Mouse (Mus musculus) stomach, embryonic 15.5 days (tissue): Measurements from ENCODE around the gene Minpp1. TPM values are rescaled to one million over a fixed set of nuclear protein-coding genes. Genes with fewer than 3 reads are reported as not detected.
A peak's percentile ranks its signal among the peaks of the same experiment; 100 is the strongest.

Experiments used
- ATAC-seq: fragments of 200-750 bp; cut with Nextera tagmentation; 2 replicates; pipeline ENCODE4 v1.8.0; 2017; ENCODE audit warnings: low read depth, moderate number of reproducible peaks, moderate TSS enrichment; ENCODE audit not compliant: insufficient read depth, low FRiP score
- H3K27ac ChIP-seq: fragments of 300-500 bp; sonication (generic); 2 replicates; pipeline ENCODE4 v1.5.1; 2015; ENCODE audit warnings: mild to moderate bottlenecking, inconsistent platforms
- H3K27me3 ChIP-seq: fragments of 300-500 bp; sonication (generic); replicated peaks from 2 replicates; pipeline ENCODE4 v1.6.1; 2015; ENCODE audit warnings: inconsistent platforms
- H3K36me3 ChIP-seq: fragments of 300-500 bp; sonication (generic); 2 replicates; pipeline ENCODE4 v1.6.1; 2015; ENCODE audit warnings: inconsistent platforms
- H3K4me1 ChIP-seq: fragments of 300-500 bp; sonication (generic); 2 replicates; pipeline ENCODE4 v1.6.1; 2015; ENCODE audit warnings: inconsistent platforms
- H3K4me2 ChIP-seq: fragments of 300-500 bp; sonication (generic); 2 replicates; pipeline ENCODE4 v1.6.1; 2015; ENCODE audit warnings: mild to moderate bottlenecking, inconsistent platforms
- H3K4me3 ChIP-seq: fragments of 300-500 bp; sonication (generic); replicated peaks from 2 replicates; pipeline ENCODE4 v1.5.1; 2015; ENCODE audit warnings: inconsistent platforms
- H3K9ac ChIP-seq: fragments of 300-500 bp; sonication (generic); 2 replicates; pipeline ENCODE4 v1.6.1; 2015; ENCODE audit warnings: inconsistent platforms
- H3K9me3 ChIP-seq: fragments of 300-500 bp; sonication (generic); 2 replicates; pipeline ENCODE4 v1.6.1; 2016; ENCODE audit warnings: inconsistent platforms
- WGBS: fragments of 180-500 bp; shearing (Covaris S2); methylation state at CpG from one replicate; pipeline ENCODE4 v1.1.7; 2015; 5-methylcytosine and 5-hydroxymethylcytosine counted together
- polyA plus RNA-seq: library from polyadenylated mRNA; unstranded; fragments of >200 nt; fragmentation: Nextera tagmentation; extraction: Ambion mirVana; gene quantifications from 2 replicates; pipeline ENCODE4 v1.2.1, GENCODE M21; 2015

Minpp1 gene
- polyA plus RNA-seq, 1 experiment from 2014 or later: 58.8 TPM

DNA sequence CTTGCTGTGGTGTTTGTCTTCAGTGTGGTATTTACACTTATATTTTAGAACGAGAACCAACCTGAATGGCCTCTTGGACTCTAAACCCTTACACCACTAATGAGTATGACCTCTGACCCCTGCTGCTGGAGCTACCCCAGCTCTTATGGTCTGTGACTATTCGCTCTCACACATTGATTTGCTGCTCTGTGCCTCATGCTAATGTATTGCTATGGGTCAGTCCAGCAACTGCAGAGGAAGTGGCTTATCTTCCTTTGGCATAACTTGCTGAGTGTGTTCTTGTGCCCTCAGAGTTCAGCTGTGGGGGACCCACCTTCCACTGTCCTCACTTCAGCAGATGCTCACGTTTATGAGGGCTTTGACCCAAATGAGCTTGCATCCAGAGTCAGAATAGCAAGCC, 24.7 kb downstream of the Minpp1 start:
- Histone ChIP-seq H3K4me3 (no peak overlapping the region), H3K4me2 (no peak overlapping the region), H3K27ac (peak overlapping the region; percentile 40; the same call in 1 of the 2 replicates), H3K27me3 (no peaks in the 10 kb centered on the region), H3K9me3 (no peaks in the 10 kb centered on the region), H3K36me3 (0 out of 2 replicates have a peak, but pooled peaks cover 26% of the 10 kb centered on the region), H3K9ac (no peak overlapping the region), H3K4me1 (no peaks in the 10 kb centered on the region)
- 60% methylated on average over 3 of the region's 3 CpGs for WGBS
- ATAC-seq: peak; percentile 54; the same call in 1 of the 2 replicates

DNA sequence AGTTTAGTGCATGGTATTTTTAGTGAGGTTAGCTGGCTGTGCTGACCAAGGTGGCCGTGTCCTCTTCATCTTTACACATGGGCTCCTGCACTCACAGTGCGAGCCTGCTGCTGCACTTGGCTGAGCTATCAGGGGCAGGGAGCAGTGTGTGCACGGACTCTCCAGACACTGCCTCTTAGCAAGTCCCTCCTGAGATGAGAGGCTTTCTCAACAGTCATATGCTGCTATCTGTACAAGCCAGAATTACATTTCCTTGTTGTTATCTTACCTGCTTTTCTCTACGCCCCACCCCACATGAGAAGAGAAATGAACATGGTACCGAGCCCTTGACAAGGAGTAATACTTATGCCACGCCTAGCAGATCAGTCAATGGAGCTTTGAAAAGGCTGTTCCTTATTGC, 25.4 kb downstream of the Minpp1 start:
- Histone ChIP-seq H3K9ac (no peak overlapping the region), H3K4me2 (no peak overlapping the region), H3K4me3 (no peak overlapping the region), H3K4me1 (no peaks in the 10 kb centered on the region), H3K27ac (peak overlapping the region; percentile 40; the same call in 1 of the 2 replicates), H3K9me3 (no peaks in the 10 kb centered on the region), H3K36me3 (0 out of 2 replicates have a peak, but pooled peaks cover 28% of the 10 kb centered on the region), H3K27me3 (no peaks in the 10 kb centered on the region)
- whole genome bisulfite sequencing: 79% methylated on average over 6 of the region's 6 CpGs
- ATAC-seq: peak; percentile 93

DNA sequence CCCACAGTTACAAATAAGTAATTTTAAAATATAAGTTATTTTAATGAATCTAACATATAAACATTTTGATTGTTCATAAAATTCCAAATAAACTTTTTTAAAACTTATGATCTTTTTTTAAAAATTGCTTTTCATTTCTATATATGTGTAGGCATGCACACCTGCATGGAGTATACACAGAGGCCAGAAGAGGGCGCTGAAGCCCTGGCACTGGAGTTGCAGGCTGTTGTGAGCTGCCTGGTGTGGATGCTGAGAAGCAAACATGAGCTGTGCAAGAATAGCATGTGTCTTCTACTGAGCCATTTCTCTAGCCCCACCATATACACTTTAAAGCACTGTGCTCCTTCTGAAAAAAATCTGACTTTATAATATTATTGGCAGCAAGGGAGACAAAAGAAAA, 26.9 kb downstream of the Minpp1 start:
- Histone ChIP-seq H3K9ac (no peak overlapping the region), H3K4me2 (no peak overlapping the region), H3K36me3 (peaks cover 34% of the 10 kb centered on the region), H3K9me3 (no peaks in the 10 kb centered on the region), H3K4me1 (no peaks in the 10 kb centered on the region), H3K4me3 (no peak overlapping the region), H3K27ac (no peak overlapping the region), H3K27me3 (no peaks in the 10 kb centered on the region)
- whole genome bisulfite sequencing: 39% methylated on average over 1 of the region's 1 CpGs
- no peak for ATAC-seq

DNA sequence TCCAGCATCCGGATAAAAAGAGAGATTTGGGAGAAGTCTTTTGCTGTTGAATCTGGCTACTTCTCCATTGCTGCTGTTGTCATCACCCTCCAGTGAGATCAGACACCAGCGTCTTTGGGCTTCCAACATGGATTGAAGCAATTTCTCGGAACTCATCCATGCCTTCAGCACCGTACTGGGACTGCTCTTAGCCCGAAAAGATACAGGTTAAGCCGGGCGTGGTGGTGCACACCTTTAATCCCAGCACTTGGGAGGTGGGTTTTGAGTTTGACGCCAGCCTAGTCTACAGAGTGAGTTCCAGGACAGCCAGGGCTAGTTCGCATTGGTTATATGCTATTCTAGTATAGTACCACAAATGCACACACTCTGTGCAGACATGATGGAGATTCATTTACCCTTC, 31.0 kb downstream of the Minpp1 start:
- no peak overlapping the region for H3K4me2 ChIP-seq
- H3K4me1 ChIP-seq: no peaks in the 10 kb centered on the region
- H3K27ac ChIP-seq: no peak overlapping the region
- no peaks in the 10 kb centered on the region for H3K27me3 ChIP-seq
- H3K9me3 ChIP-seq: no peaks in the 10 kb centered on the region
- no peak overlapping the region for H3K4me3 ChIP-seq
- no peak overlapping the region for H3K9ac ChIP-seq
- H3K36me3 ChIP-seq: peaks cover 28% of the 10 kb centered on the region
- ATAC-seq: no peak
- 96% methylated on average over 9 of the region's 9 CpGs for WGBS

DNA sequence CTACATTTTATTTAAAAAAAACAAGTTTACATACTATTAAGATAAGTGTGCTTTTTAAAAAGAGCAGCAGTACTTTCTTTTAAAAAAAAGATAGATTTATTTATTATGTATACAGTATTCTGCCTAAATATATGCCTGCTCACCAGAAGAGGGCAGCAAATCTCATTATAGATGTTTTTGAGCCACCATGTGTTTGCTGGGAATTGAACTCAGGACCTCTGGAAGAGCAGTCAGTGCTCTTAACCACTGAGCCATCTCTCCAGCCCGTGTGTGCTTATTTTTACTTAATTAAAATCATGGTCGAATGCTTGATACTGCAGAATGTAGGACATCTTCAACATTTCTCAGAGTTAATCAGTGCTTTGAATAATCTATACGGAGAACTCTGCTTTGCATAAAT, 35.9 kb downstream of the Minpp1 start:
- Histone ChIP-seq H3K27me3 (no peaks in the 10 kb centered on the region), H3K4me1 (no peaks in the 10 kb centered on the region), H3K36me3 (peaks cover 9% of the 10 kb centered on the region), H3K4me2 (no peak overlapping the region), H3K27ac (no peak overlapping the region), H3K4me3 (no peak overlapping the region), H3K9me3 (no peaks in the 10 kb centered on the region), H3K9ac (no peak overlapping the region)
- ATAC-seq: no peak
- WGBS: 82% methylated on average over 3 of the region's 3 CpGs

DNA sequence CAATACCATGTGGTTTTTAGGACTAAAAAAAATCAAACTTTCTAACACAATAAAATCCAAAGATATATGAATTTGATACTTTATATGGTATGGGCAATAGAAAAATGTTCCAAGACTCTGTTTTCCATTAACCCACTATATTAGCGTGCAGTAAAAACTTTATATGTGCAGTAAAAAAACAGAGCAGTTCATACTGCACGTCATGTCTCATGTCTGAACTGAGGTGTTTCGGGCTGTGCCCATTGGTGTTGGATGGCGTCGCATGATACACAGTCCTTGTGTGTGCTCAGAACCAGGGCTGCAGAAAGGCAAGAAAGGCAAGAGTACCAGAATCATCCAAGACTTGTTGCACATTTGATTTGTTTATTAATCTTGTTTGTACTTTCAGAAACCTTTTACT, 36.7 kb downstream of the Minpp1 start:
- WGBS: 97% methylated on average over 5 of the region's 5 CpGs
- ATAC-seq: no peak
- Histone ChIP-seq H3K4me3 (no peak overlapping the region), H3K4me1 (no peaks in the 10 kb centered on the region), H3K36me3 (0 out of 2 replicates have a peak, but pooled peaks cover 3% of the 10 kb centered on the region), H3K27ac (no peak overlapping the region), H3K27me3 (no peaks in the 10 kb centered on the region), H3K9me3 (no peaks in the 10 kb centered on the region), H3K4me2 (no peak overlapping the region), H3K9ac (no peak overlapping the region)

DNA sequence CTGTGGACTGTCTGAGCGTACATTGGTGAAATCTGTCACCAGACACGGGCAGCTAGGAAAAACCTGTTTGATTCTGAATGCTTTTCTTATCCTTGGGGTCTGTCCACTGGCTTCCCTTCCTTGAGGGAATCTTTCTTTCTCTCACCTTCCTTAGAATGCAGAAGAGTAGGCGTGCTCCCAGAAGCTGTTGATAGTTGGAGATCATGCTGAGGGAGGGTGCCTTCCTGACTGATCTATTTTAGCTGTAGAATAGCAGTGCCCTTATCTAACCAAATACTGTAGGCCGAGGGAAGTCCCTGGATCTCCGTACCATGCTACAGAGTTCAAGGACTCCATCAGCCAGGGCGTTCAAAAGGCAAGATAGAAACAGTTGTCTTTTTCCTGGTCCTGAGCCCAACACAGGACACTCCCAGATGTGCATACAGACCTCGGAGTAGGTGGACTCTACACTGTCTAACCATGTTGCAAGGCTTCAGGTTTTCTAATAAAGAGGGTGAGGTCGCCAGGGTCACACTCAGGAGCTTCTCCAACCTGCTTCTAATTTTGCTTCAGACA, 37.3 kb downstream of the Minpp1 start:
- H3K9me3 ChIP-seq: no peaks in the 10 kb centered on the region
- no peaks in the 10 kb centered on the region for H3K36me3 ChIP-seq
- no peaks in the 10 kb centered on the region for H3K4me1 ChIP-seq
- H3K4me3 ChIP-seq: no peak overlapping the region
- no peak overlapping the region for H3K4me2 ChIP-seq
- no peak overlapping the region for H3K27ac ChIP-seq
- 77% methylated on average over 8 of the region's 8 CpGs for WGBS
- no peak for ATAC-seq
- H3K9ac ChIP-seq: no peak overlapping the region
- no peaks in the 10 kb centered on the region for H3K27me3 ChIP-seq

DNA sequence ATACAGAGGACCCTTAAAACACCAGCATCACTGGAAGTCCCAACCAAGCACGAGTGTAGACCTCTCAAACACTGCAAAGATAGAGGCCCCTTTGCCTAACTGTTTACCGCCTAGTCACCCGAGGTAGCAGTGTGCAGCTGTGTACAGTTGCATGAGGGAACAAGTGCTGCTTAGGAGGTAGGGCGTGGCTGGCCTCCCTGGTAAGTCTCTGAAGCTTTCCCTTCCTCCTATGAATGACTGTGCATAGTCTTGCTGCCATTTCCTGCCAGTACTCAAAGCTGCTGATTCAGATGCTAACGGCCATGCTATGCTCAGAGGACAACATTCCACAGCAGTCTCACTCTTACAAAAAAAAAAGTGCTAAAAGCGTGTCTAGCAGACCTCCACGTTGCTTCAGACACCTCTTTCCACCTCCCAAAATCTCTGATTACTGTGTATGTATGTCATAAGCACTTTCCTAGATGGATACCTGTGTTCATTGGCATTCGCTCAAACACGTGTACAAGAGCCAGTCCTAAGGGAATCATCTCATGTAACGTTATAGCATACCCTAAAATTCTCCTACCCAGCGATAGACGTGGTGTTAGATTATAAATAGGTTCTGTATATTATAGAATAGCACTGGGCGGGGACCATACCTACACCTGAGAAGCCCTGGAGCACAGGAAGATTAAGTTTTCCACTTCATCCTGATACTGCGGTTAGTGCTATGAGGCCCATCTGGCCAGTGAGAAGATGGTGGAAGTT, 38.4 kb downstream of the Minpp1 start:
- ATAC-seq: peak; percentile 71; the same call in 1 of the 2 replicates
- H3K36me3 ChIP-seq: no peaks in the 10 kb centered on the region
- H3K27ac ChIP-seq: no peak overlapping the region
- no peaks in the 10 kb centered on the region for H3K4me1 ChIP-seq
- no peak overlapping the region for H3K9ac ChIP-seq
- no peaks in the 10 kb centered on the region for H3K9me3 ChIP-seq
- no peaks in the 10 kb centered on the region for H3K27me3 ChIP-seq
- no peak overlapping the region for H3K4me3 ChIP-seq
- H3K4me2 ChIP-seq: no peak overlapping the region
- WGBS: 70% methylated on average over 14 of the region's 14 CpGs

DNA sequence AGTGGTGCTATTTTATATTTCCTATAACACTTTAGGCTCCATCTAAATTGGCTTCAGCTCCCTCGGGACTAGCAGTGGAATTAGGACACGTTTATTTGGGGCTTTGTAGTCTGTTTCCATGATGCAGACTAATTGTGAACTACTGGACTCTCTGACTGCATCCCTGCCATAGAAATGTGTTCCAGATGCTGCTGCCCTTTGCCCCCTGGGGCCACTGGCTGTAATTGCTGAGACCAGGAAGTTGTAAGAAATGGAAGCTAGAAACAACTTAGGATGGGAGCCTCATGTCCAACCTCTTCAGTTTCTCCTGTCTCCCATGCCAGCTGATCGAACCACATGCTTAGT, 38.9 kb downstream of the Minpp1 start:
- Histone ChIP-seq H3K27me3 (no peaks in the 10 kb centered on the region), H3K9ac (no peak overlapping the region), H3K9me3 (no peaks in the 10 kb centered on the region), H3K4me1 (no peaks in the 10 kb centered on the region), H3K4me2 (no peak overlapping the region), H3K36me3 (no peaks in the 10 kb centered on the region), H3K27ac (no peak overlapping the region), H3K4me3 (no peak overlapping the region)
- no peak for ATAC-seq
- WGBS: 74% methylated on average over 3 of the region's 3 CpGs

DNA sequence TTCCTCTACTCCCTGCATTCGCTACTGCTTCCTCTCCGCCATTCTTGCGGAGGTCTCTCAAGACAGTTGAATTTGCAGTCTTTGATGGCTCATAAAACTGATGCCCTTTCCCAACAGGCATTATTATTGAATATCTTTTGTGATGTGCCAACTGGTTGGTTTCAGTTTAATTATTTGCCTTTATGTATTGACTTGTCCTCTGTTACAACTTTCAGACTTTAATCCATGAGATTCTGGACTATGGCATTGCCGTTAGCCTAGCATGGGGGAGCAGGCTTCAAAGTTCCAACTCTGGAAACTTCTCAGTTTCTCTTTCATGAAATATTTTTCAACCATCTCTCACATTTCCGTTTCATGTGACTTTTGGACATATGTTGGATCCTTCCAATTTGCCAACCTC, 41.6 kb downstream of the Minpp1 start:
- H3K27ac ChIP-seq: no peak overlapping the region
- no peaks in the 10 kb centered on the region for H3K27me3 ChIP-seq
- 94% methylated on average over 5 of the region's 5 CpGs for WGBS
- H3K9ac ChIP-seq: no peak overlapping the region
- H3K4me1 ChIP-seq: no peaks in the 10 kb centered on the region
- no peak for ATAC-seq
- no peaks in the 10 kb centered on the region for H3K36me3 ChIP-seq
- no peaks in the 10 kb centered on the region for H3K9me3 ChIP-seq
- no peak overlapping the region for H3K4me3 ChIP-seq
- H3K4me2 ChIP-seq: no peak overlapping the region

DNA sequence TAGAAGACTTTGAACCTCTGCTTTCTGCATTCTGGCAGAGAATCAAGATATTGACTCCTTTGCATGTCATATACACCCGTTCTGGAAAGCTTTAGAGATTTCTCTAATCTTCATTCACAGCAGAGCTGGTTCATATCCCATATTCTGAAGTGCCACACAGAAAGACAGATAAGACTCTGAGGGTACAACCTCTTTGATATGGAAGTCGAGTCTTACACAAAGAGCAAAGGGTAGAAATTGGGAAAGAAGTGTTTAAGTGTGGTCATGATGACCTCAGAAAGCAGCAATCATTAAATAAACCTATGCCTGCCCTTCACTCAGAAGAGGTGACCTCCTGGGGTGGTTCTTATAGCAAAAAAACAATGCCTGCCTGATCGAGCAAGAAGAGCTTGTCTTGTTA, 43.2 kb downstream of the Minpp1 start:
- Histone ChIP-seq H3K4me1 (no peaks in the 10 kb centered on the region), H3K9me3 (no peaks in the 10 kb centered on the region), H3K9ac (no peak overlapping the region), H3K36me3 (no peaks in the 10 kb centered on the region), H3K27ac (no peak overlapping the region), H3K27me3 (no peaks in the 10 kb centered on the region), H3K4me3 (no peak overlapping the region), H3K4me2 (no peak overlapping the region)
- ATAC-seq: no peak
- WGBS: 51% methylated on average over 3 of the region's 3 CpGs

DNA sequence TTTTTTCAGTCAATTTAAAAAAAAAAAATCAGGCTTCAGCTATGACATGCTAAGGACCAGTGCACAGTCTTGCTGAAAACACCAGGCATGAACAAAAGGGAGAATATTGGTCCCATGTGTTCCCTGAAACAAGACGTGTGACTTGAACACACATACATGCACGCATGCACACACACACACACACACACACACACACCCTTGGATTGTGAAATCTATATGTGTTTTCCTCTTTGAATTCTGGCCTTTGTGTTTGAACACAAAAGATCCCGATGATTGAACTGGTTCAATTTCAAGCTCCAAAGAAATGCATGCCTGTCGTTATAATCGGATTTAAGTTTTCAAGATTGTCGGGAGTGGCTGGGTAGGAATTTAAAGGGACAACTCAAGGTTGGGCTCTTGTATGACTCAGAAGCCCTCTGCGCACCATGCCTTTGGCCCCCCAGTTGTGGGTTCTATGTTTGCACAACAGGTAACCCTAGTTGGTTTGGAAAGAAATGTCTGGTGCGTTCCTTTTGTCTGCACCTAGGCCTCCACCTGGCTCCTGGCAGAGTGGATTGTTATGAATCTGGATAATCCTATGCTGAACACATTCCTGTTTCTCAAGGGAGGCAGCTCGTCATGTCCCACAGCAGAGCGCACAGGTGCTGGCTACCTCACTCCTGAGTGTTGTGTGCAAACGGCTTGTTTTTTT, 43.8 kb downstream of the Minpp1 start:
- no peak for ATAC-seq
- H3K4me3 ChIP-seq: no peak overlapping the region
- no peaks in the 10 kb centered on the region for H3K36me3 ChIP-seq
- no peaks in the 10 kb centered on the region for H3K27me3 ChIP-seq
- 69% methylated on average over 11 of the region's 11 CpGs for WGBS
- no peak overlapping the region for H3K27ac ChIP-seq
- no peak overlapping the region for H3K9ac ChIP-seq
- H3K4me1 ChIP-seq: no peaks in the 10 kb centered on the region
- no peak overlapping the region for H3K4me2 ChIP-seq
- H3K9me3 ChIP-seq: no peaks in the 10 kb centered on the region
